Mouse (Mus musculus) spleen, adult 2 months (tissue): ENCODE results near the gene Rnf214. TPM values are rescaled to one million over a fixed set of nuclear protein-coding genes. Genes with fewer than 3 reads are reported as not detected.
"Not testable (repeated sequence)": the region's sequence is repeated elsewhere in the genome, so short reads cannot be mapped to it uniquely, and the experiment has no call there.

Source experiments
- DNase-seq, 2 experiments: peaks; one replicate each; pipeline versions ENCODE4 v3.0.0 to v3.0.0-alpha.2; 2012 to 2021; ENCODE audit warnings: low spot score in 2 of 2, low read depth in 1 of 2
- H3K27ac ChIP-seq: fragments of 200-500 bp; 2 replicates; pipeline ENCODE4 v1.5.1; 2012; ENCODE audit warnings: low read length, inconsistent platforms; ENCODE audit not compliant: insufficient read depth
- H3K27me3 ChIP-seq: fragments of 200-500 bp; 2 replicates; pipeline ENCODE4 v1.6.1; 2012; ENCODE audit warnings: mild to moderate bottlenecking, moderate library complexity, low read length, inconsistent platforms; ENCODE audit not compliant: control insufficient read depth, insufficient read depth
- H3K36me3 ChIP-seq: fragments of 200-500 bp; 2 replicates; pipeline ENCODE4 v1.6.1; 2012; ENCODE audit warnings: mild to moderate bottlenecking, low read length, inconsistent platforms; ENCODE audit not compliant: control insufficient read depth, insufficient read depth
- H3K4me1 ChIP-seq: fragments of 200-500 bp; 2 replicates; pipeline ENCODE4 v1.6.1; 2011; ENCODE audit warnings: inconsistent platforms; ENCODE audit not compliant: control insufficient read depth, insufficient read depth, insufficient read length
- H3K4me3 ChIP-seq: fragments of 200-500 bp; 2 replicates; pipeline ENCODE4 v1.5.1; 2011; ENCODE audit warnings: mild to moderate bottlenecking, inconsistent platforms; ENCODE audit not compliant: insufficient read depth, insufficient read length; ENCODE audit errors: extremely low read depth
- CTCF ChIP-seq: fragments of 200-500 bp; IDR thresholded peaks from 2 replicates; pipeline ENCODE4 v1.5.1; 2011; ENCODE audit warnings: mild to moderate bottlenecking, inconsistent platforms; ENCODE audit not compliant: insufficient read depth, insufficient read length, insufficient replicate concordance; ENCODE audit errors: extremely low read depth
- POLR2A ChIP-seq: fragments of 200-500 bp; IDR thresholded peaks from 2 replicates; pipeline ENCODE4 v1.6.1; 2011; ENCODE audit warnings: low read depth, low read length, inconsistent platforms
- WGBS: fragments of 180-500 bp; shearing (Covaris S2); methylation state at CpG from one replicate; pipeline ENCODE4 v1.1.7; 2018; 5-methylcytosine and 5-hydroxymethylcytosine counted together
- polyA plus RNA-seq: library from polyadenylated mRNA; depleted of rRNA; stranded (reverse); fragments of >200 nt; gene quantifications from 2 replicates; pipeline ENCODE4 v1.2.3, GENCODE M21; 2012

Gene Rnf214
- polyA plus RNA-seq, 1 experiment = 7.7 TPM

- H3K4me3 ChIP-seq = no peak overlapping the region
- no peak for DNase-seq
- H3K27me3 ChIP-seq = no peaks in the 10 kb centered on the region
- H3K27ac ChIP-seq = no peak overlapping the region
- TF ChIP-seq POLR2A (no peak), CTCF (no peak)
- H3K4me1 ChIP-seq = peaks cover 9% of the 10 kb centered on the region; the same call in 1 of the 2 replicates
- no peaks in the 10 kb centered on the region for H3K36me3 ChIP-seq
- 16% methylated on average over 5 of the region's 5 CpGs for WGBS
Observed at GRCm38 (mm10) chr9:45851330-45851729, 55.4 kb downstream of the Rnf214 start.

GRCm38 (mm10) chr9:45850528-45851155, 56.1 kb downstream of the Rnf214 start:
- H3K27me3 ChIP-seq = no peaks in the 10 kb centered on the region
- no peak for TF ChIP-seq POLR2A
- TF ChIP-seq CTCF = no peak
- no peak overlapping the region for H3K4me3 ChIP-seq
- 86% methylated on average over 8 of the region's 8 CpGs for WGBS
- DNase-seq = no peak
- no peaks in the 10 kb centered on the region for H3K36me3 ChIP-seq
- no peak overlapping the region for H3K27ac ChIP-seq
- H3K4me1 ChIP-seq = peaks cover 9% of the 10 kb centered on the region; the same call in 1 of the 2 replicates

- no peak overlapping the region for H3K4me3 ChIP-seq
- no peaks in the 10 kb centered on the region for H3K27me3 ChIP-seq
- WGBS = 87% methylated on average over 9 of the region's 9 CpGs
- H3K27ac ChIP-seq = 0 out of 2 replicates have a peak overlapping the region, but pooled peaks have one; percentile 9
- H3K36me3 ChIP-seq = no peaks in the 10 kb centered on the region
- no peak for DNase-seq
- TF ChIP-seq POLR2A = no peak
- no peak for TF ChIP-seq CTCF
- H3K4me1 ChIP-seq = peaks cover 9% of the 10 kb centered on the region; the same call in 1 of the 2 replicates
Observed at GRCm38 (mm10) chr9:45849528-45850408, 56.9 kb downstream of the Rnf214 start.

GRCm38 (mm10) chr9:45846891-45847460, 59.7 kb downstream of the Rnf214 start:
- 15% methylated on average over 5 of the region's 5 CpGs for WGBS
- no peak overlapping the region for H3K27ac ChIP-seq
- H3K4me1 ChIP-seq = peaks cover 4% of the 10 kb centered on the region; the same call in 1 of the 2 replicates
- H3K4me3 ChIP-seq = no peak overlapping the region
- DNase-seq = no peak
- H3K36me3 ChIP-seq = no peaks in the 10 kb centered on the region
- TF ChIP-seq CTCF (no peak), POLR2A (no peak)
- no peaks in the 10 kb centered on the region for H3K27me3 ChIP-seq

GRCm38 (mm10) chr9:45846176-45846575, 60.5 kb downstream of the Rnf214 start:
- not testable (repeated sequence) for H3K27me3 ChIP-seq, H3K4me1 ChIP-seq, DNase-seq, H3K4me3 ChIP-seq, H3K36me3 ChIP-seq, H3K27ac ChIP-seq
- 43% methylated on average over 2 of the region's 2 CpGs for WGBS

- 82% methylated on average over 3 of the region's 3 CpGs for WGBS
Observed at GRCm38 (mm10) chr9:45845541-45845940, 61.2 kb downstream of the Rnf214 start.

More at GRCm38 (mm10) chr9:45845541-45845940, 61.2 kb downstream of the Rnf214 start:
- no peak overlapping the region for H3K4me3 ChIP-seq
- TF ChIP-seq POLR2A (no peak), CTCF (no peak)
- no peaks in the 10 kb centered on the region for H3K36me3 ChIP-seq
- no peak overlapping the region for H3K27ac ChIP-seq
- H3K4me1 ChIP-seq = peaks cover 4% of the 10 kb centered on the region; the same call in 1 of the 2 replicates
- no peaks in the 10 kb centered on the region for H3K27me3 ChIP-seq
- DNase-seq = no peak
